Mouse (Mus musculus) myocyte (in vitro differentiated cells): ENCODE measurements at regions not wholly inside any gene's neighbourhood (a gene's known extent, or its start where the extent isn't known, plus 50 kb on each side); places are given as distances from the start of the nearest gene placed in this dataset.

Experiments
- H3K27me3 ChIP-seq: one replicate; pipeline ENCODE4 v1.6.1; 2011; ENCODE audit not compliant: control insufficient read depth, insufficient read depth, insufficient read length
- H3K36me3 ChIP-seq: one replicate; pipeline ENCODE4 v1.6.1; 2011; ENCODE audit not compliant: control insufficient read depth, insufficient read depth
- H3K4me2 ChIP-seq: one replicate; pipeline ENCODE4 v1.6.1; 2011; ENCODE audit warnings: low read depth, control low read depth
- H3K4me3 ChIP-seq: one replicate; pipeline ENCODE4 v1.5.1; 2011; ENCODE audit warnings: mild to moderate bottlenecking, control low read depth, moderate library complexity
- H3K79me2 ChIP-seq: one replicate; pipeline ENCODE4 v1.6.1; 2011; ENCODE audit not compliant: control insufficient read depth, insufficient read depth
- H3ac ChIP-seq: one replicate; pipeline ENCODE4 v1.6.1; 2011; ENCODE audit not compliant: control insufficient read depth, insufficient read length
- CEBPB ChIP-seq: IDR thresholded peaks from 2 replicates; pipeline ENCODE4 v1.6.1; 2011; ENCODE audit warnings: mild to moderate bottlenecking, moderate library complexity; ENCODE audit not compliant: poor library complexity, insufficient read depth, severe bottlenecking
- E2F4 ChIP-seq: IDR thresholded peaks from one replicate; pipeline ENCODE4 v1.6.1; 2011; ENCODE audit warnings: mild to moderate bottlenecking, control low read depth, moderate library complexity; ENCODE audit not compliant: insufficient read depth
- MAX ChIP-seq: IDR thresholded peaks from one replicate; pipeline ENCODE4 v1.6.1; 2011; ENCODE audit warnings: low read depth, mild to moderate bottlenecking, control low read depth
- MYOD1 ChIP-seq, 3 experiments: IDR thresholded peaks; one replicate each; pipeline ENCODE4 v1.6.1; 2011; ENCODE audit warnings: control low read depth in 2 of 3, low read depth in 2 of 3, mild to moderate bottlenecking in 2 of 3, moderate library complexity in 1 of 3; ENCODE audit not compliant: insufficient read length in 2 of 3, control insufficient read depth in 1 of 3
- MYOG ChIP-seq, 3 experiments: IDR thresholded peaks; one replicate each; pipeline ENCODE4 v1.6.1; 2011; ENCODE audit warnings: control low read depth in 2 of 3, low read depth in 2 of 3, mild to moderate bottlenecking in 2 of 3; ENCODE audit not compliant: insufficient read length in 2 of 3, control insufficient read depth in 1 of 3, insufficient read depth in 1 of 3
- POLR2A ChIP-seq: IDR thresholded peaks from one replicate; pipeline ENCODE4 v1.6.1; 2011; ENCODE audit warnings: low read depth, mild to moderate bottlenecking, control low read depth, moderate library complexity; ENCODE audit not compliant: insufficient read length
- POLR2AphosphoS2 ChIP-seq: IDR thresholded peaks from one replicate; pipeline ENCODE4 v1.6.1; 2011; ENCODE audit warnings: low read depth, control low read depth; ENCODE audit not compliant: insufficient read length
- REST ChIP-seq: IDR thresholded peaks from one replicate; pipeline ENCODE4 v1.6.1; 2011; ENCODE audit warnings: mild to moderate bottlenecking, control low read depth, moderate library complexity; ENCODE audit not compliant: insufficient read depth, insufficient read length
- SRF ChIP-seq: IDR thresholded peaks from one replicate; pipeline ENCODE4 v1.6.1; 2011; ENCODE audit warnings: low read depth; ENCODE audit not compliant: control insufficient read depth, insufficient read length
- TCF12 ChIP-seq: IDR thresholded peaks from one replicate; pipeline ENCODE4 v1.6.1; 2011; ENCODE audit warnings: mild to moderate bottlenecking, control low read depth; ENCODE audit not compliant: poor library complexity, insufficient read depth, severe bottlenecking
- TCF3 ChIP-seq: IDR thresholded peaks from one replicate; pipeline ENCODE4 v1.6.1; 2011; ENCODE audit warnings: low read depth, control low read depth; ENCODE audit not compliant: insufficient read length
- USF1 ChIP-seq: IDR thresholded peaks from one replicate; pipeline ENCODE4 v1.6.1; 2011; ENCODE audit warnings: low read depth, mild to moderate bottlenecking, control low read depth, moderate library complexity

DNA sequence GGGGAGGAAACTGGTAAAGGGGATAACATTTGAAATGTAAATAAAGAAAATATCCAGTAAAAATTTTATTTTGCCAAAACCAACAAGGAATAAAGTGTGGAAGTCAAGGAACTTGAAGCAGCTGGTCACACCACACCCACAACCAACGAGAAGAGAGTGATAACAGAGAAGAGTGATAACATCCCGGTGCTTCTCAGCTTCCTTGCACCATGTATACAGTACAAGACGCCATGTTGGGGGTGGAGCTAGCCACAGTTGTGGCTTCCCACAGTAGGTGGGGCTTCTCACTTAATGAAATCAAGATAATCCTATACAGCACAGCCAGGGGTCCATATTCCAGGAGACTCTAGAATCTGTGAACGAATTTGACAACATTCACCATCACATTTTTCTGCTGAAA, 77.9 kb downstream of the Gm11983 start:
- Histone ChIP-seq H3K4me2 (no peak overlapping the region), H3ac (no peak overlapping the region), H3K27me3 (no peaks in the 10 kb centered on the region), H3K36me3 (no peaks in the 10 kb centered on the region), H3K79me2 (no peaks in the 10 kb centered on the region), H3K4me3 (no peak overlapping the region)
- TF ChIP-seq E2F4 (no peak), SRF (no peak), MYOG (IDR thresholded peaks at IDR 0.05; ENCODE audit: control insufficient read depth in 1 of 3, insufficient read depth in 1 of 3, insufficient read length in 2 of 3, low read depth in 2 of 3) (no peak), REST (no peak), MYOD1 (IDR thresholded peaks at IDR 0.05; ENCODE audit: control insufficient read depth in 1 of 3, insufficient read length in 2 of 3, low read depth in 2 of 3) (no peak), POLR2A (no peak), POLR2AphosphoS2 (no peak), TCF3 (no peak), USF1 (no peak), TCF12 (no peak), MAX (no peak), CEBPB (no peak)

DNA sequence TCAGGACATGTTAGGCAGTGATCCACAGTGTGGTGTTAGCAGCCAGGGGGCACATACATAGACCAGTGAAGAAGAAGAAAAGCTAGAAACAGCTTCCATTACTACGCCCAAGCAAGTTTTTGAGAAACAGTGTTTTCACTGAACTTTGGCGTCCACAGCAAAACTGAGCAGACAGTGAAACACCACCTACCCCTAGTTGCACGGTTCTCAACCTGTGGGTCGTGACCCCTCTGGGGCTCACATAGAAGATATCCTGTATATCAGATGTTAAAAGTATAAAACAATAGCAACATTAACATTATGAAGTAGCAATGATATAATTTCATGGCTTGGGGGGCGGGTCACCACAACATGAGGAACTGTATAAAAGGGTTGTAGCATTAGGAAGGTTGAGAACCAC, 81.1 kb downstream of the Ramp3 start:
- Histone ChIP-seq H3K4me2 (no peak overlapping the region), H3K4me3 (no peak overlapping the region), H3K36me3 (no peaks in the 10 kb centered on the region), H3K79me2 (no peaks in the 10 kb centered on the region), H3ac (no peak overlapping the region), H3K27me3 (no peaks in the 10 kb centered on the region)
- no peak for TF ChIP-seq CEBPB
- no peak for TF ChIP-seq SRF
- TF ChIP-seq POLR2A, result no peak
- no peak for TF ChIP-seq POLR2AphosphoS2
- no peak for TF ChIP-seq MAX
- TF ChIP-seq MYOG (IDR thresholded peaks at IDR 0.05; ENCODE audit: control insufficient read depth in 1 of 3, insufficient read depth in 1 of 3, insufficient read length in 2 of 3, low read depth in 2 of 3), result no peak
- TF ChIP-seq TCF12, result no peak
- TF ChIP-seq MYOD1 (IDR thresholded peaks at IDR 0.05; ENCODE audit: control insufficient read depth in 1 of 3, insufficient read length in 2 of 3, low read depth in 2 of 3), result no peak
- no peak for TF ChIP-seq USF1
- no peak for TF ChIP-seq E2F4
- no peak for TF ChIP-seq REST
- TF ChIP-seq TCF3, result no peak

DNA sequence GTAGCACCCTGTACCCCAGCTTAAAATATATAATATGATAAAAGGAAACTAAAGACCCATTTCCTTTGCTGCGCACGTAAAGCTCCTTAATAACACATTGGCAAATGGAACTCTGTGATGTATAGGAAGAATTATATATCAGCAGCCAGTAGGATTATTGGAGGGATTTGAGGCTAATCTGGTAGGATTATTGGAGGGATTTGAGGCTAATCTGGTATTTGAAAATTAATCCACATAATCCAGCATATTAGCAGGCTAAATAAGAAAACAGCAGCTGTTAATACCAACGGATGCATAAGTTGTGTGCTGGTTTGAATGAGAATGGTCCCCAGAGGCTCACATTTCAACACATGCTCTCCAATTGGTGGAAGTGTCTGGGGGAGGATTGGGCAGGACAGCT, 80.3 kb downstream of the Ramp3 start:
- H3K79me2 ChIP-seq, result no peaks in the 10 kb centered on the region
- TF ChIP-seq SRF (no peak), E2F4 (no peak), CEBPB (no peak), MYOD1 (IDR thresholded peaks at IDR 0.05; ENCODE audit: control insufficient read depth in 1 of 3, insufficient read length in 2 of 3, low read depth in 2 of 3) (no peak)
- no peak overlapping the region for H3ac ChIP-seq
- H3K36me3 ChIP-seq, result no peaks in the 10 kb centered on the region
- H3K4me2 ChIP-seq, result no peak overlapping the region
- H3K27me3 ChIP-seq, result no peaks in the 10 kb centered on the region
- no peak overlapping the region for H3K4me3 ChIP-seq

DNA sequence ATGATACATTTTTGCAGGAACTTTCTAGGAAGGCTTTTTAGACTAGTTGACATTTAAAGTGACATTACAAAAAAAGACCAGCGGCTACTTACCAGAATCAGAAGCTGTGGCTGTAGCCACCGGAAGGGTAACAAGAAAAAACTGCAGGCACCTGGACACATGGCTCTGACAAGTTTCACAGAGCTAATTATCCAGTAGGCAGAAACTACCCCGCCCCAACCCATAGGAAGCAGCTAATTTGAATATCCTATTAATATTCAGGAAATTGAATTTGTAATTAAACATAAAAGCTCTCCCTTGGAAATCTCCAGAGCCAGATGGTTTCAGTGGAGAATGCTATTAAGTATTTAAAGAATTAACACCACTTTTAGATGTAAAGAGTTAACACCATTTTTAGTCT, 79.8 kb downstream of the Ramp3 start:
- Histone ChIP-seq H3K27me3 (no peaks in the 10 kb centered on the region), H3K4me3 (no peak overlapping the region), H3K4me2 (no peak overlapping the region), H3K79me2 (no peaks in the 10 kb centered on the region), H3K36me3 (no peaks in the 10 kb centered on the region), H3ac (no peak overlapping the region)
- TF ChIP-seq MYOG (IDR thresholded peaks at IDR 0.05; ENCODE audit: control insufficient read depth in 1 of 3, insufficient read depth in 1 of 3, insufficient read length in 2 of 3, low read depth in 2 of 3), result no peak
- TF ChIP-seq REST, result no peak
- TF ChIP-seq TCF3, result no peak
- TF ChIP-seq TCF12, result no peak
- TF ChIP-seq MAX, result no peak
- TF ChIP-seq POLR2AphosphoS2, result no peak
- TF ChIP-seq SRF, result no peak
- TF ChIP-seq POLR2A, result no peak
- no peak for TF ChIP-seq USF1
- TF ChIP-seq MYOD1 (IDR thresholded peaks at IDR 0.05; ENCODE audit: control insufficient read depth in 1 of 3, insufficient read length in 2 of 3, low read depth in 2 of 3), result no peak
- no peak for TF ChIP-seq CEBPB
- TF ChIP-seq E2F4, result no peak

DNA sequence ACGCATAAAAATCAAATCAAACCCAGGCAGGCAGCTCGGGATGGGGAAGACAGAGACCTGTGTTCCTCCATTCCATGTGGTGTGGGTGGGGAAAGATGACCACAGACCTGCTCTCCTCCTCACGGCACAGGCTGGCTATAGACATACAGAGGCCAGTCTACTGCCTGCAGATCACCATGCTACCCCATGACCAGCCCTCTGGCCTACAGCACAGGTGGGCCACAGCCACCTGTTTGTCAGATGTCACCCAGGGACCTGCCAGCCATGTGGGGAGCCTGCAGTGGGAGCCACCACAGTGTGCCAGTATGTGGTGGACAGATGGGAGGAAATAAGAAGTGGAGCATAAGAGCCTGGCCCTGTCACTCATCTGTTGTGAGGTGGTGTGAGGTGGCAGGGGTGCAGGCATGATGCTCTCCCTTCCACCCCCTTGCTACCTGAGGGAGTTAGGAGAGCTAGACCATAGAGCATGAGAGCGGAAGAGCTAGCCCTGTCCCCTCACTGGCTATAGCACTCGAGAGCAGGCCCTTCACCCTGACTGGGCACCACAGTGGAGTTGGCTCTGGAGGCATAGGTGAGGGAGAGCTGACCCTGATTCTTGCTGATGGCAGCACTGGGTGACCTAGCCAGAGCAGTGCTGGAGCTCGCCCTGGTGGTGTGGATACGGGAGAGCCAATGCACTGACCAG, 76.6 kb downstream of the Ramp3 start:
- no peak overlapping the region for H3K4me3 ChIP-seq
- no peaks in the 10 kb centered on the region for H3K79me2 ChIP-seq
- no peaks in the 10 kb centered on the region for H3K36me3 ChIP-seq
- no peak overlapping the region for H3K4me2 ChIP-seq
- H3ac ChIP-seq, result no peak overlapping the region
- TF ChIP-seq POLR2A (no peak), MYOG (IDR thresholded peaks at IDR 0.05; ENCODE audit: control insufficient read depth in 1 of 3, insufficient read depth in 1 of 3, insufficient read length in 2 of 3, low read depth in 2 of 3) (no peak), CEBPB (no peak)
- peaks cover 6% of the 10 kb centered on the region for H3K27me3 ChIP-seq
